Mouse (Mus musculus) heart, adult 2 months (tissue): ENCODE results near the gene Dennd4a.

ENCODE experiments used
- CTCF ChIP-seq: fragments of 200-600 bp; IDR thresholded peaks from 2 replicates; pipeline ENCODE4 v1.8.1; 2022; ENCODE audit warnings: antibody characterized with exemption, mild to moderate bottlenecking, moderate library complexity
- EP300 ChIP-seq: fragments of 200-500 bp; IDR thresholded peaks from 2 replicates; pipeline ENCODE4 v1.6.1; 2011; ENCODE audit warnings: low read depth, low read length, control low read depth; ENCODE audit not compliant: insufficient read depth
- POLR2A ChIP-seq: fragments of 200-500 bp; IDR thresholded peaks from 2 replicates; pipeline ENCODE4 v1.6.1; 2011; ENCODE audit warnings: mild to moderate bottlenecking, low read depth, low read length, control low read depth; ENCODE audit not compliant: insufficient read depth

DNA sequence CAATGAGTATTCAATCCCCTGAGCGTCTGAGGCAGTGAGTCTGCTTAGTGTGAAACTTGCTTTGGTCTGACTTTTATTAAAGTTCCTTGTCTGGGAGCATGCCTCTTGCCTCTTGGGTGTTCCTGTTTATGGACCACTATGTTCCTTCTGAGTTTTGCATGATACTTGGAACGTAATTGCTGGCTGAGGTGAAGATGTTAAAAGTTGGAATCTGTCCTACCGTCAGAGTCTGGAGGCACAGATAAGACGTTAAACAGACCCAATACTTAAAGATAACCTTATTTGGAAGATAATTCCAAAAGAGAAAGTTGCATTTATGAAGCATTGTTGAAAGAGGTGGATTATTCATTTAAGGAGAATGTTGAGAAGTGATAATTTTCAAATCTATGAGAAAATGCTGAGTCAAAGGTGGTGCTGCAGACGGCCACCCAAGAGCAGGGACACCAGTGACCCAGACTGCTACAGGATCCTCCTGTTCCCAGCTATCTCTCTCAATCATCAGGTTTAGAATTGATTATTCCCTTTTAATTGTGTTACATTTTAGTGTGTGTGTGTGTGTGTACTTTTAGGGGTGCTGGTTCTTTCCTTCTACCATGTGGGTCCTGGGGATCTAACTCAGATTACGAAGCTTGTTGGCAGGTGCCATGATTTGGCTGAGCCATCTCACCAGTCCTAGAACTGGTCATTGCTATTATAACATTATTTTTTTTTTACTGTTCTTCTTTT, 4.6 kb upstream of the Dennd4a start:
- TF ChIP-seq CTCF = no peak
- TF ChIP-seq EP300 = no peak
- no peak for TF ChIP-seq POLR2A
